Mouse (Mus musculus): Measurements from ENCODE around the gene Bptf. TPM values are rescaled to one million over a fixed set of nuclear protein-coding genes. Genes with fewer than 3 reads are reported as not detected.
"Not testable (repeated sequence)": the region's sequence is repeated elsewhere in the genome, so short reads cannot be mapped to it uniquely, and the experiment has no call there.

Bptf gene
- polyA plus RNA-seq, 1 experiment: 77.1 TPM

DNA sequence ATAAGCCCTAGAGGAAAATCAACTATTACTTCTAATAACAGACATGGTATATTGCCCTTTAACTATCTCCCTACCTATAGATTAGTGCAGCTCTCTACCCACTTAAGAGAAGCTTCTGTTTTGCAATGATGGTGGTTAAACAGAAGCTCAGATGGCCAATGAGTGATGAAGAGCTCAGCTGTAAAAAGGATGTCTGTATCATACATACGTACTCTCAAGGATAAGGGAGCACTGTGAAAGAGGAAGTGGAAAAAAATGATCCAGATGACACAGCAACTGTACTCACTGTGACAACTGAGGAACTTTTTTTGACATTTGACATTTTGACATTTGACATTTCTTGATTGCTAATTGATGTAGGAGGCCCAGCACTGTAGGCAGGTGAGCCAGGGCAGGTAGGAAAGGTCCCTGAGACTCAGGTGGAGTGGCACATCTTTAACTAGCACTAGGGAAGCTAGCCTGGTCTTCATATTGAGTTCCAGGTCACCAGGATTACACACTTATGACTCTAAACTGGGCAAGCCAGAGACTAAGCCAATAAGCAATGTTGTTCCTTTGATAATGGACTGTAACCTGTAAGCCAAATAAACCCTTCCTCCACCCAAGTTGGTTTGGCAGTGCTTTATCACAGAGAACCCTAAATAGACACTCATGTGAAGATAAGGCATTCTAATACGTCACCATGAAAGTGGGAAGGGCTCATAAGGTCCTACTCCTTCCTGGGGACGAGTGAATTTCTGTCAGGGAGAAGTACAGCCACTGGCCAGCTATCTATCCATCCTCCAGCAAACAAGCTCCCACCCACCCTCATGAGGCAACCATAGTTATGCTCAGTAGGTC is 137.5 kb downstream of the Bptf start:
- no peak for DNase-seq (ENCODE audit: low read depth)

DNA sequence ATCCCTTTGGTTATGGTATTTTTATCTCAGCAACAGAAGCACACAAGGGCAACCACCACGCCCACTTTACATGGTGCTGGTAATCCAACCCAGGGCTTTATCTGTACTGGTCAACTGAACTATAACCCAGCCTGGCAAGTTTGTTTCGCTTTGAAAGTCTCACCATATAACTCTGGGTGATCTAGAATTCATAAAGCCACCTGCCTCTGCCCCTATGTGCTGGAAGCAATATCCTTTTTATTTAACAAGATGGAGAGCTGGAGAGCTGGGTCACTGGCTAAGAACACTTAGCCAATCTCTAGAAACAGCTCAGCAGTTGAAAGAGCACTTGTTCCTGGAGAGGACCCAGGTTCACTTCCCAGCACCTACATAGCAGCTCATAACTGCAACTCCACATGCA is 144.5 kb downstream of the Bptf start:
- no peak for DNase-seq (ENCODE audit: low read depth)
- TF ChIP-seq CTCF (IDR thresholded peaks at IDR 0.05; ENCODE audit: borderline replicate concordance, extremely low read depth, insufficient read depth, insufficient read length) (no peak), POLR2A (IDR thresholded peaks at IDR 0.05; ENCODE audit: borderline replicate concordance, extremely low read depth, insufficient read depth, insufficient read length, poor library complexity, severe bottlenecking) (no peak)

More for the DNA sequence above, 137.5 kb downstream of the Bptf start:
- TF ChIP-seq CTCF (IDR thresholded peaks at IDR 0.05; ENCODE audit: borderline replicate concordance, extremely low read depth, insufficient read depth, insufficient read length) (no peak), POLR2A (IDR thresholded peaks at IDR 0.05; ENCODE audit: borderline replicate concordance, extremely low read depth, insufficient read depth, insufficient read length, poor library complexity, severe bottlenecking) (no peak)

DNA sequence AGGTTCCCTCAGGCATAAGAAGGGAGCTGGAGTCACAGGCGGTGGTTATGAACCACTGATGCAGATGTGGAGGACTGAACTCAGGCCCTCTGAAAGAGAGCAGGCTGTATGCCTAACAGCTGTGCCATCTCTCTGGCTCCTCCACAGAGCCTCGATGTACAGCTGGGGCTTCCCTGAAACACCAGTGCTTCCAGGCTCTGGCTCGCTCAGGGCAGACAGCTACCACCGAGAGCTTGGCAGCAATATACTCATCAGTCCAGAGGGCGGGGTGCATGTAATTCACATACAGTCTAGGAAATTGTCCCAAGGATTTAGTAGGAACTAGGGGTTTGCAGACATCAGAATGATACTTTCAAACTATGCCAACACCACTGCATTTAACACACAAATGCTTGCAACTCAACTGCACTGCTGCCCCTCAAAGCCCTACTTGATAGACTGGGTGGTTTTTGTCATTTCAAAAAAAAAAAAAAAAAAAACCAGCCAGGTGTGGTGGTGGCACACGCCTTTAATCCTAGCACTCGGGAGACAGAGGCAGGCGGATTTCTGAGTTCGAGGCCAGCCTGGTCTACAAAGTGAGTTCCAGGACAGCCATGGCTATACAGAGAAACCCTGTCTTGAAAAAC is 145.8 kb downstream of the Bptf start:
- not testable (repeated sequence) for DNase-seq (ENCODE audit: low read depth)

Other genes with a start within 250 kb of the Bptf start
- gene Smurf2, start 211.4 kb downstream of the Bptf start, polyA plus RNA-seq (2012; rRNA removed): 23.6 and 29.5 TPM in 2 replicates
- gene Kpna2, start 132.6 kb downstream of the Bptf start, polyA plus RNA-seq (2012; rRNA removed): 125 and 197 TPM in 2 replicates
- gene 1810010H24Rik, start 106.4 kb downstream of the Bptf start, polyA plus RNA-seq (2012; rRNA removed): 4.4 and 5.3 TPM in 2 replicates
- 30.2 and 34.4 TPM in 2 replicates for gene Nol11, start 57.3 kb upstream of the Bptf start, polyA plus RNA-seq (2012; rRNA removed)

All from brain, embryonic 14.5 days (tissue).